Mouse (Mus musculus): ENCODE measurements around the gene Mdm1.
A peak's percentile ranks its signal among the peaks of the same experiment; 100 is the strongest.
"Not testable (repeated sequence)": the region's sequence is repeated elsewhere in the genome, so short reads cannot be mapped to it uniquely, and the experiment has no call there.

The Mdm1 gene

GRCm38 (mm10) chr10:118125236-118125635 is 16.4 kb upstream of the Mdm1 start:
- no peak for DNase-seq

- DNase-seq, result no peak
Measured at GRCm38 (mm10) chr10:118125776-118126445, 15.7 kb upstream of the Mdm1 start.

- peak; percentile 63 for DNase-seq
Measured at GRCm38 (mm10) chr10:118129001-118129682, 12.5 kb upstream of the Mdm1 start.

- DNase-seq, result no peak
Measured at GRCm38 (mm10) chr10:118130016-118130415, 11.6 kb upstream of the Mdm1 start.

GRCm38 (mm10) chr10:118132993-118133392 is 8.6 kb upstream of the Mdm1 start:
- no peak for DNase-seq

- no peak for DNase-seq
Measured at GRCm38 (mm10) chr10:118138508-118138907, 3.1 kb upstream of the Mdm1 start.

GRCm38 (mm10) chr10:118139837-118140570 is 1.6 kb upstream of the Mdm1 start:
- no peak for DNase-seq

- DNase-seq, result no peak
Measured at GRCm38 (mm10) chr10:118141884-118142801, 532 bp downstream of the Mdm1 start.

GRCm38 (mm10) chr10:118149381-118149780 is 7.8 kb downstream of the Mdm1 start:
- DNase-seq, result no peak

- DNase-seq, result no peak
Measured at GRCm38 (mm10) chr10:118150866-118151265, 9.3 kb downstream of the Mdm1 start.

- peak; percentile 21 for DNase-seq
Measured at GRCm38 (mm10) chr10:118155932-118156331, 14.3 kb downstream of the Mdm1 start.

GRCm38 (mm10) chr10:118161131-118161530 is 19.5 kb downstream of the Mdm1 start:
- DNase-seq, result no peak

GRCm38 (mm10) chr10:118169212-118169611 is 27.6 kb downstream of the Mdm1 start:
- no peak for DNase-seq

GRCm38 (mm10) chr10:118172416-118172815 is 30.8 kb downstream of the Mdm1 start:
- DNase-seq, result no peak

GRCm38 (mm10) chr10:118172876-118173275 is 31.3 kb downstream of the Mdm1 start:
- no peak for DNase-seq

- not testable (repeated sequence) for DNase-seq
Measured at GRCm38 (mm10) chr10:118175542-118175941, 33.9 kb downstream of the Mdm1 start.

GRCm38 (mm10) chr10:118178735-118179151 is 37.1 kb downstream of the Mdm1 start:
- no peak for DNase-seq

- no peak for DNase-seq
Measured at GRCm38 (mm10) chr10:118179265-118179664, 37.7 kb downstream of the Mdm1 start.

GRCm38 (mm10) chr10:118195150-118195549 is 53.5 kb downstream of the Mdm1 start:
- not testable (repeated sequence) for DNase-seq

- DNase-seq, result no peak
Measured at GRCm38 (mm10) chr10:118204642-118205041, 63.0 kb downstream of the Mdm1 start, which contains the start of gene Il22. TSS of gene Il22 (plus strand) at chr10:118204942.

- not testable (repeated sequence) for DNase-seq
Measured at GRCm38 (mm10) chr10:118215719-118216393, 74.2 kb downstream of the Mdm1 start.
